Mouse (Mus musculus) CD4-positive, CD25-positive, alpha-beta regulatory T cell, adult 4 months (primary cell): ENCODE results near the gene Tepp. TPM values are rescaled to one million over a fixed set of nuclear protein-coding genes. Genes with fewer than 3 reads are reported as not detected.
A peak's percentile ranks its signal among the peaks of the same experiment; 100 is the strongest.

Source experiments
- ATAC-seq: one replicate; pipeline ENCODE4 v1.8.0; 2017
- polyA plus RNA-seq, 2 experiments: library from polyadenylated mRNA; unstranded; fragments of 100-300 nt; shearing (Covaris generic); gene quantifications; one replicate each; pipeline ENCODE4 v1.2.1; 2017

The Tepp gene
- polyA plus RNA-seq, 2 experiments from 2014 or later: not detected

GRCm38 (mm10) chr8:95369581-95370326 is 59.4 kb downstream of the Tepp start:
- ATAC-seq: peak; percentile 96

DNA sequence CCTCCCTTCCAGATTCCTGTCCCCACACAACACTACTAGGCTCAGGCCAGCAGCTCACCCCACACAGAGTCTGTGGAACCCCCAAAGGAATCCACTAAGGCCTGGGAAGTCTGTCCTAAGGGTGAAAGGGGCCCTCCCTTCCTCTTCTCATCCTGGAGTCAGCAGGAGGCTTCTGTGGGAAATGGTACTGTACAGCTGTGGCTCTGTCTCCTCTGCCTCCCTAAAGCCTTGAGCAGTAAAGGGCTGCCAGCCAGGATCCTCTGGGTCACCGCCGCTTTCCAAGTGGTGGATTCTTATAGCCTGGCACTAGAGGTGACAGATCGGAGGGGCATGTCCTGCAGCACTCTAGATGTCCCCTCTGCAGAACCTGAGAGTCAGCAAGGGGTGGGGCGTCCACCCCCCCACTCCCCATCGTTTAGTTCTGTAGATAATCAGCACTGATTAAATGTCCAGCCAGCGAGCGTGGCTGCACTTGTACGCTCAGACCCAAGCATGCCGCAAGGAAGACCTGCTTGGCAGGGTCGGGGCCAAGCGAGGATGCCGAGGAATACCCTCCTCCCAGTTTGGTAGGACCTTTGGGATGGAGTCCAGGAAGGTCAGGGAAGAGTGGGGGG is 63.1 kb downstream of the Tepp start:
- ATAC-seq: no peak

DNA sequence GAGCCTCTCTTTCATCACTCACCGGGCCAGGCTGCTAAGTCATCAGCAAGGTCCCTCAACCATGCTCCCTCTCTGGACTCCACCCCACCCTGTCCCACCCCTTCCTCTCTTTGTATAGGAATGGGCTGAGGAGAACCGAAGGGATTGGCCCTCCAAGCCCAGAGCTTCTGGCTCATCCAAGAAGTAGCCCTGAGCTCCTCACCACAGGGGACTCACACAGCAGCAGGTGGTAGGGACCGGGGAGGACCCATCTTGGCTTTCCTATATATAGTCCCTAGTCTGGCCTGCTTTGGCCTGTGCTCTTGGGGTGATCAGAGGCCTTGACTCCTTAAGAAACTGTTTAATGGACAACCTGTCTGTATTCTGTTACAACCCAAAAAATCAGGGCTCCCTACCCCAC is 64.1 kb downstream of the Tepp start:
- ATAC-seq: no peak

GRCm38 (mm10) chr8:95375374-95375930 is 65.1 kb downstream of the Tepp start:
- ATAC-seq: no peak

Other genes starting within 250 kb of the Tepp start
- 10 to 100 TPM; 13.6 to 21.3 TPM for gene Katnb1, start 229.4 kb upstream of the Tepp start, polyA plus RNA-seq
- not detected for gene Kifc3, start 107.8 kb upstream of the Tepp start, polyA plus RNA-seq
- gene Cngb1, start 4.0 kb upstream of the Tepp start, polyA plus RNA-seq: under 1 TPM in 1 of 2 experiments, not detected in 1; 0.62 TPM
- 1 to 10 TPM; 3.7 to 5.0 TPM for gene Zfp319, start 21.4 kb downstream of the Tepp start, polyA plus RNA-seq
- 10 to 100 TPM; 57.2 to 69.8 TPM for gene Usb1, start 21.7 kb downstream of the Tepp start, polyA plus RNA-seq
- 1 to 10 TPM; 2.1 to 3.6 TPM for gene Mmp15, start 41.7 kb downstream of the Tepp start, polyA plus RNA-seq
- 10 to 100 TPM; 57.9 to 91.6 TPM for gene Cfap20, start 124.3 kb downstream of the Tepp start, polyA plus RNA-seq
- 10 to 100 TPM; 15.0 to 17.7 TPM for gene Csnk2a2, start 179.5 kb downstream of the Tepp start, polyA plus RNA-seq
- not detected for gene Ccdc113, start 223.5 kb downstream of the Tepp start, polyA plus RNA-seq